Mouse (Mus musculus) right cerebral cortex, postnatal 25 days (tissue): Measurements from ENCODE around the gene Cars.

ENCODE experiments used
- DNase-seq: peaks from one replicate; pipeline ENCODE4 v3.0.0; 2022

Cars gene

GRCm38 (mm10) chr7:143509566-143509965 lies 90.3 kb downstream of the Cars start:
- no peak for DNase-seq
